Mouse (Mus musculus) lung, postnatal 0 days (tissue): Measurements from ENCODE around the gene Tns2. TPM values are rescaled to one million over a fixed set of nuclear protein-coding genes. Genes with fewer than 3 reads are reported as not detected.
A peak's percentile ranks its signal among the peaks of the same experiment; 100 is the strongest.
"Not testable (repeated sequence)": the region's sequence is repeated elsewhere in the genome, so short reads cannot be mapped to it uniquely, and the experiment has no call there.

Experiments used
- ATAC-seq: fragments of 200-750 bp; cut with Nextera tagmentation; 2 replicates; pipeline ENCODE4 v1.8.0; 2017; ENCODE audit warnings: moderate library complexity
- DNase-seq: peaks from one replicate; pipeline ENCODE4 v3.0.0-alpha.2; 2016; ENCODE audit warnings: low spot score
- H3K27ac ChIP-seq: fragments of 300-500 bp; sonication (generic); 2 replicates; pipeline ENCODE4 v1.5.1; 2014; ENCODE audit warnings: antibody characterized with exemption, mild to moderate bottlenecking, low read length, mixed read lengths
- H3K27me3 ChIP-seq: fragments of 300-500 bp; sonication (generic); replicated peaks from 2 replicates; pipeline ENCODE4 v1.6.1; 2014; ENCODE audit warnings: low read length, mixed read lengths; ENCODE audit not compliant: insufficient read depth
- H3K36me3 ChIP-seq: fragments of 300-500 bp; sonication (generic); 2 replicates; pipeline ENCODE4 v1.6.1; 2014; ENCODE audit warnings: low read length, mixed read lengths; ENCODE audit not compliant: insufficient read depth
- H3K4me1 ChIP-seq: fragments of 300-500 bp; sonication (generic); 2 replicates; pipeline ENCODE4 v1.6.1; 2014; ENCODE audit warnings: antibody characterized with exemption, low read depth, low read length, mixed read lengths; ENCODE audit not compliant: insufficient read depth
- H3K4me2 ChIP-seq: fragments of 300-500 bp; sonication (generic); replicated peaks from 2 replicates; pipeline ENCODE4 v1.6.1; 2014; ENCODE audit warnings: low read depth, mild to moderate bottlenecking, low read length, moderate library complexity, mixed read lengths
- H3K4me3 ChIP-seq: fragments of 300-500 bp; sonication (generic); 2 replicates; pipeline ENCODE4 v1.5.1; 2014; ENCODE audit warnings: low read depth, low read length
- H3K9ac ChIP-seq: fragments of 300-500 bp; sonication (generic); replicated peaks from 2 replicates; pipeline ENCODE4 v1.6.1; 2014; ENCODE audit warnings: low read depth, mild to moderate bottlenecking
- H3K9me3 ChIP-seq: fragments of 300-500 bp; sonication (generic); 2 replicates; pipeline ENCODE4 v1.6.1; 2016; ENCODE audit warnings: low read length, mixed read lengths
- CTCF ChIP-seq: IDR thresholded peaks from 2 replicates; pipeline ENCODE4 v1.5.1; 2016; ENCODE audit warnings: antibody characterized with exemption, mild to moderate bottlenecking
- EP300 ChIP-seq: IDR thresholded peaks from 2 replicates; pipeline ENCODE4 v1.6.1; 2016; ENCODE audit warnings: antibody characterized with exemption, mild to moderate bottlenecking, control low read depth
- WGBS: fragments of 180-500 bp; shearing (Covaris S2); extraction: QIAGEN DNeasy Blood & Tissue Kit; methylation state at CpG from one replicate; pipeline ENCODE4 v1.1.7; 2014; 5-methylcytosine and 5-hydroxymethylcytosine counted together
- polyA plus RNA-seq: library from polyadenylated mRNA; unstranded; fragments of >200 nt; fragmentation: Nextera tagmentation; extraction: Ambion mirVana; gene quantifications from 2 replicates; pipeline ENCODE4 v1.2.1, GENCODE M21; 2015

Tns2 gene
- polyA plus RNA-seq, 1 experiment from 2014 or later = 48.7 TPM

DNA sequence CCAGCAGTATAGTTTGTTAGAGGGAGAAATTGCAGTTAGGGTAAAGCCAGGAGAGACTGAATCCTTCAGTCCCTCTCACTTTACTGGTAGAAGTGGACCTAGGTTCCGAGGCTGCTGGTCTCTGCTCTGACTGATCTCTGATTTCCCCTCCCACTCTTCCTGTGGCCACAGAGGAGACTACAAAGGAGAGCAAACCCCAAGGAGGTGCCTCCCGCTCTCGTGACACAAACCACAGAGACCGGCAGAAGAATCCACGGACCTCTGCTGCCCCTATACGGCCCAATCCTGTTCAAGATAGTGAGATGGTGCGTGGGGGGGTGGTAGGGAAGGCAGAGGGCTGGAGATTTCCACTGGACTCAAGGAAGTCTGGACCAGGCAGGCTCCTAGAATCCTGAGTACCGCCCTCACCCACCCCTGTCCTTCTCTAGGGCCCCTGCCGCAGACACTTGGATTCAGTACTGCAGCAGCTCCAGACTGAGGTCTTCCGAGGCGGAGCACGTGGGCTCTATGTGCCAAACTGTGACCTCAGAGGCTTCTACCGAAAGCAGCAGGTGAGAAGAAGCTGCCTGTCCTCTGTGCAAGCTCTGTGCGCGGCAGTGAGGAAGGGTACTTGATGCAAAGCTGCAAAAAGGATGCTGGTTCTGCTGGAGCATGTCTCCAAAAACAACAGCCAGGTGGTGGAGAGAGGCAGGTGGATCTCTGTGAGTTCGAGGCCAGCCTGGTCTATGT is 47.6 kb downstream of the Tns2 start:
- Histone ChIP-seq H3K4me1 (peaks cover 10% of the 10 kb centered on the region; the same call in 1 of the 2 replicates), H3K9me3 (no peaks in the 10 kb centered on the region), H3K9ac (no peak overlapping the region), H3K27me3 (no peaks in the 10 kb centered on the region; the same call in 1 of the 2 replicates), H3K36me3 (no peaks in the 10 kb centered on the region), H3K4me3 (no peak overlapping the region), H3K27ac (no peak overlapping the region), H3K4me2 (no peak overlapping the region)
- no peak for TF ChIP-seq CTCF
- WGBS = 52% methylated on average over 16 of the region's 16 CpGs
- DNase-seq (no peak), ATAC-seq (no peak)

DNA sequence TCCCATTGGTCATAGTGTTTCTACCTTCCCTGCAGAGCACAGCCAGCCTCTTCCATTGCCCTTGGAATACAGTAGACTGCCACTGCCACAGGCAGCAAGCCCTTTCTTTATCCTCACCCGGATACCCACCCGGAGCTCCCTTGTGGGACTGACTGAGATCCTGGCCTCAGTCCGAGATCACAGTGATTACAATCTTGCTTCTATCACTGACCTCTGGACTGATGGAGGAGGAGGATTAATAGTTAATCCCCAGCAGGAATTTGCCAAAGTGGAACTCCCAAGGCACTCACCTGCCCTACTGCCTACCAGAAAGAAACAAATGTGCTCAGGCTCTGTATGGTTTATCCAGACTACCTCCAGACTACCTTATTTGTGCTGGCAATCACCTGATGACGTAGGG is 49.3 kb downstream of the Tns2 start:
- 66% methylated on average over 4 of the region's 4 CpGs for WGBS
- no peak overlapping the region for H3K9ac ChIP-seq
- ATAC-seq (no peak), DNase-seq (no peak)
- no peak for TF ChIP-seq CTCF
- no peak for TF ChIP-seq EP300
- no peak overlapping the region for H3K27ac ChIP-seq
- H3K27me3 ChIP-seq = no peaks in the 10 kb centered on the region; the same call in 1 of the 2 replicates
- H3K4me3 ChIP-seq = no peak overlapping the region
- H3K36me3 ChIP-seq = no peaks in the 10 kb centered on the region
- no peak overlapping the region for H3K4me2 ChIP-seq
- H3K4me1 ChIP-seq = peaks cover 10% of the 10 kb centered on the region; the same call in 1 of the 2 replicates
- H3K9me3 ChIP-seq = no peaks in the 10 kb centered on the region

DNA sequence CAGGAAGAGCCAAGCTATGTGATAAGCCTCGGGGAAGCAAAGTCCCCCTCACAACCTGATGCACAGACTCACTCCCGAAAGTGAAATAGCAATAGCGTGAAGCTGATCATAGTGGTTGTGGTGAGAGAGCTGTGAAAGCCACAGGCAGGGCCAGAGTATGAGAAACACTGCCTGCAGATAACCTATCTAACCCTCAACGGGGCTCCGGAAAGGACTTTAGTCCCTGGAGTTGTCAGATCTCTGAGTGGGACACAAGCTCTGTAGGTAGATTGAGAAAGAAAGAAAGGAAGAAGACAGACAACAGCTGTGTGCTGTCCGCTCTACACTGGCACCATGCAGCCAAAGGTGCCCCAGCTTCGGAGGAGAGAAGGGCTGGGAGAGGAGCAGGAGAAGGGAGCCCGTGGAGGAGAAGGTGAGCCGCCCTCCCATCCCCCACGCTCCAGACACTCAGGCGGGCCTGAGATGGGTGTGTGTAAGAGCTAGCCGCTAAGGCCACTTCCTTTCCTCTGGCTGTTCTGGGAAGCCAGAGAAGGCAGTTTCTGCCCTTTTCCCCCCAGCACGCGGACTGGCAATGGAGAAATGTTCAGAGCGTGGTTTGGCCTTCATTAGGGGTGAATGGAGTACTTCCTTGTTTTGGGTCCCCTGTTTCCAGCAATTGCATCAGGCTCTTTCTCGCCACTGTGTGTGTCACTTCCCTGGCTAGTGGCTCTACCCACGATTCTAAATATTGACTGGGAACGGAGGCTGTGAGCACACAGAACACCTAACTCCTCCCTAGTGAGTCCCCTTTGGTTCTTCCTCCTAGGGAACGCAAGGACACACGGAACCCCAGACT is 50.3 kb downstream of the Tns2 start, which contains the start of gene Soat2:
Gene Soat2, plus strand, starts transcription at position 226 of the 835 bp plus-strand sequence.
- ATAC-seq (peak; percentile 79), DNase-seq (peak; percentile 85)
- peak; percentile 44; the same call in 1 of the 2 replicates for TF ChIP-seq EP300
- TF ChIP-seq CTCF = no peak
- H3K4me2 ChIP-seq = peak within 1 kb of the TSS; percentile 34
- H3K27ac ChIP-seq = peak within 1 kb of the TSS; percentile 59
- no peak within 1 kb of the TSS for H3K9ac ChIP-seq
- no peaks in the 10 kb centered on the region for H3K9me3 ChIP-seq
- H3K4me3 ChIP-seq = no peak within 1 kb of the TSS
- 26% methylated on average over 20 of the region's 20 CpGs for WGBS
- no peaks in the 10 kb centered on the region for H3K36me3 ChIP-seq
- peaks cover 7% of the 10 kb centered on the region; the same call in 1 of the 2 replicates for H3K4me1 ChIP-seq
- no peaks in the 10 kb centered on the region for H3K27me3 ChIP-seq

DNA sequence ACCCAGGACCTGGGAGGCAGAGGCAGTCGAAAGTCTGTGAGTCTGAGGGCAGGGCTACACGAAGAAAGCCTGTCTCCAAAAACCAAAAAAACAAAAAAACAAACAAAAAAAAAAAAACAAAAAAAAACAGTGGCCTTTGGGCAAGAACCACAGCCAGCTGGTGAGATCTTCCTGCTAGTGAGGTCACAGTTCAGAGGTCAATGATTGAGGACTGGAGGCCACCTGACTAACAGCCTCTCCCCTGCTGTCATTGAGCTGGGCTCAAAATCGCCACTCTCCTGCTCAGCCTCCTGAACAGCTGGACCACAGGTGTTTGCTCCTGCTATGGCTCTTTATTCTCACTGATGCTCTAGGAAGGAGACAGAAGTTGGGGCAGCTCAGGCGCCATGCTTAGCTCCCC is 52.4 kb downstream of the Tns2 start:
- WGBS = 54% methylated on average over 4 of the region's 4 CpGs
- TF ChIP-seq CTCF (no peak), EP300 (no peak)
- no peak for DNase-seq
- Histone ChIP-seq H3K36me3 (no peaks in the 10 kb centered on the region), H3K9ac (no peak overlapping the region), H3K27ac (no peak overlapping the region), H3K27me3 (no peaks in the 10 kb centered on the region), H3K4me1 (peaks cover 7% of the 10 kb centered on the region; the same call in 1 of the 2 replicates), H3K4me3 (no peak overlapping the region), H3K9me3 (no peaks in the 10 kb centered on the region), H3K4me2 (no peak overlapping the region)
- no peak for ATAC-seq

DNA sequence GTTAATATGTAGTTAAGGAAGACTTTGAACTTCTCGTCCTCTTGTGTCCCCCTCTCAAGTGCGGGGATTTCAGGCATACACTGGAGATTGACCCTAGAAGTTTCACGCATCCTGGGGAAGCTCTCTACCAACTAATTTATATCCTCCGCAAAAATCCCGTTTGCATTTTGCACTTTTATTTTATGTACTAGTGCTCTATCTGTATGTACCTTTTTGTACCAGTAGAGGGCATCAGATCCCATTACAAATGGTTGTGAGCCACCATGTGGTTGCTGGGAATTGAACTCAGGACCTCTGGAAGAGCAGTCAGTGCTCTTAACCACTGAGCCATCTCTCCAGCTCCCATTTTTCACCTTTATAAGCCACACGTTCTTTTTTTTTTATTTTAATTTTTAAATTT is 54.8 kb downstream of the Tns2 start:
- not testable (repeated sequence) for H3K27ac ChIP-seq, H3K27me3 ChIP-seq, H3K4me1 ChIP-seq, DNase-seq, ATAC-seq, H3K4me3 ChIP-seq, H3K36me3 ChIP-seq, H3K9me3 ChIP-seq, H3K4me2 ChIP-seq, H3K9ac ChIP-seq
- whole genome bisulfite sequencing = 91% methylated on average over 6 of the region's 6 CpGs
- TF ChIP-seq CTCF = peak; percentile 24; the same call in 1 of the 2 replicates

DNA sequence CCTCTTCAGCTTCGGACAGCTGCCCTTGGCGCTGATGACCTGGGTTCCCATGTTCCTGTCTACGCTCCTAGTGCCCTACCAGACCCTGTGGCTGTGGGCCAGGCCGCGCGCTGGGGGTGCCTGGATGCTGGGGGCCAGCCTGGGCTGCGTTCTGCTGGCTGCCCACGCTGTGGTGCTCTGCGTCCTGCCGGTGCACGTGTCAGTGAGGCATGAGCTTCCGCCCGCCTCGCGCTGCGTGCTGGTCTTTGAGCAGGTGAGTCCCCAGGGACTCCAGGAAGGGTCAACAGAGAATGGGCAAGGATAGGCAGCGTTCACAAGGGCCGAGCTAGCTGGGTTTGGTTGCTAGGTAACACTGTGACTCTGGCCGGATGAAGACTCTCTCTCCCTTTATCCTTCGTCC is 56.6 kb downstream of the Tns2 start:
- no peaks in the 10 kb centered on the region for H3K9me3 ChIP-seq
- H3K4me1 ChIP-seq = no peaks in the 10 kb centered on the region
- H3K27me3 ChIP-seq = no peaks in the 10 kb centered on the region
- ATAC-seq (peak; percentile 48), DNase-seq (no peak)
- no peak overlapping the region for H3K4me3 ChIP-seq
- H3K27ac ChIP-seq = no peak overlapping the region
- H3K36me3 ChIP-seq = no peaks in the 10 kb centered on the region
- no peak overlapping the region for H3K4me2 ChIP-seq
- WGBS = 41% methylated on average over 20 of the region's 20 CpGs
- TF ChIP-seq CTCF (0 out of 2 replicates have a peak, but pooled peaks have one; percentile 13), EP300 (no peak)
- no peak overlapping the region for H3K9ac ChIP-seq
